Mouse (Mus musculus): ENCODE results near the gene Patj. TPM values are rescaled to one million over a fixed set of nuclear protein-coding genes. Genes with fewer than 3 reads are reported as not detected.

The Patj gene
- total and polyA plus RNA-seq, 3 experiments, result 0.19 to 0.46 TPM; not detected in 1

- Histone ChIP-seq H3K4me3 (ENCODE audit: control insufficient read depth in 1 of 2, insufficient read depth in 1 of 2, low read depth in 2 of 2, low read length in 2 of 2) (no peak overlapping the region), H3K36me3 (ENCODE audit: control insufficient read depth in 1 of 2, insufficient read depth in 2 of 2, low read length in 2 of 2) (no peaks in the 10 kb centered on the region), H3K27me3 (ENCODE audit: control insufficient read depth in 1 of 2, insufficient read depth in 2 of 2, low read length in 2 of 2) (no peaks in the 10 kb centered on the region; a peak in 1 of 4 replicates), H3K27ac (ENCODE audit: control insufficient read depth, low read depth, low read length) (no peak overlapping the region), H3K4me1 (ENCODE audit: control insufficient read depth in 1 of 2, insufficient read depth in 2 of 2, low read length in 2 of 2) (no peaks in the 10 kb centered on the region), H3K9me3 (replicated peaks; ENCODE audit: insufficient read depth, low read length) (no peaks in the 10 kb centered on the region), H3K9ac (ENCODE audit: control insufficient read depth, low read depth, low read length, poor library complexity, severe bottlenecking) (no peak overlapping the region), H3K79me2 (ENCODE audit: control insufficient read depth, insufficient read depth, low read length, poor library complexity) (no peaks in the 10 kb centered on the region)
- TF ChIP-seq NELFE (IDR thresholded peaks at IDR 0.05; ENCODE audit: low read depth, low read length) (no peak), BHLHE40 (IDR thresholded peaks at IDR 0.05; ENCODE audit: borderline replicate concordance, low read depth, low read length) (no peak), USF1 (IDR thresholded peaks at IDR 0.05; ENCODE audit: low read depth, low read length) (no peak), UBTF (IDR thresholded peaks at IDR 0.05; ENCODE audit: borderline replicate concordance, insufficient read depth, low read depth, low read length) (no peak), SMC3 (IDR thresholded peaks at IDR 0.05; ENCODE audit: low read depth, low read length) (no peak), ZMIZ1 (IDR thresholded peaks at IDR 0.05; ENCODE audit: low read depth, low read length) (no peak), MAFK (IDR thresholded peaks at IDR 0.05; ENCODE audit: borderline replicate concordance, low read depth, low read length) (no peak), HCFC1 (IDR thresholded peaks at IDR 0.05; ENCODE audit: low read depth, low read length) (no peak), ELF1 (IDR thresholded peaks at IDR 0.05; ENCODE audit: low read depth, low read length) (no peak), POLR2AphosphoS5 (IDR thresholded peaks at IDR 0.05; ENCODE audit: borderline replicate concordance, low read depth, low read length) (no peak), USF2 (IDR thresholded peaks at IDR 0.05; ENCODE audit: borderline replicate concordance in 1 of 2, insufficient read depth in 1 of 2, low read depth in 1 of 2, low read length in 2 of 2) (no peak), SIN3A (IDR thresholded peaks at IDR 0.05; ENCODE audit: low read length) (no peak), RCOR1 (IDR thresholded peaks at IDR 0.05; ENCODE audit: low read depth, low read length) (no peak), GATA1 (IDR thresholded peaks at IDR 0.05; ENCODE audit: low read depth, low read length) (no peak), MYC (IDR thresholded peaks at IDR 0.05; ENCODE audit: low read depth, low read length) (no peak), POLR2AphosphoS2 (IDR thresholded peaks at IDR 0.05; ENCODE audit: low read length) (no peak)
- no peak for DNase-seq (ENCODE audit: low read depth, low spot score)
These were observed 164.7 kb downstream of the Patj start for GRCm38 (mm10) chr4:98560196-98560830.

- Histone ChIP-seq H3K36me3 (ENCODE audit: control insufficient read depth in 1 of 2, insufficient read depth in 2 of 2, low read length in 2 of 2) (no peaks in the 10 kb centered on the region), H3K27ac (ENCODE audit: control insufficient read depth, low read depth, low read length) (no peak overlapping the region), H3K9me3 (replicated peaks; ENCODE audit: insufficient read depth, low read length) (no peaks in the 10 kb centered on the region), H3K4me1 (ENCODE audit: control insufficient read depth in 1 of 2, insufficient read depth in 2 of 2, low read length in 2 of 2) (no peaks in the 10 kb centered on the region), H3K79me2 (ENCODE audit: control insufficient read depth, insufficient read depth, low read length, poor library complexity) (no peaks in the 10 kb centered on the region), H3K27me3 (ENCODE audit: control insufficient read depth in 1 of 2, insufficient read depth in 2 of 2, low read length in 2 of 2) (no peaks in the 10 kb centered on the region), H3K9ac (ENCODE audit: control insufficient read depth, low read depth, low read length, poor library complexity, severe bottlenecking) (no peak overlapping the region), H3K4me3 (ENCODE audit: control insufficient read depth in 1 of 2, insufficient read depth in 1 of 2, low read depth in 2 of 2, low read length in 2 of 2) (no peak overlapping the region)
- TF ChIP-seq MYC (IDR thresholded peaks at IDR 0.05; ENCODE audit: low read depth, low read length) (no peak), TAL1 (IDR thresholded peaks at IDR 0.05; ENCODE audit: low read length) (no peak)
- DNase-seq (ENCODE audit: low read depth, low spot score), result no peak
These were observed 167.5 kb downstream of the Patj start for GRCm38 (mm10) chr4:98563082-98563481.
